Mouse (Mus musculus) stomach, postnatal 0 days (tissue): ENCODE results near the gene Slc41a1.
A peak's percentile ranks its signal among the peaks of the same experiment; 100 is the strongest.

Experiments
- CTCF ChIP-seq: IDR thresholded peaks from 2 replicates; pipeline ENCODE4 v1.5.1; 2016; ENCODE audit warnings: antibody characterized with exemption, low read depth, mild to moderate bottlenecking, moderate library complexity
- EP300 ChIP-seq: optimal IDR thresholded peaks from 2 replicates; pipeline ENCODE3; 2016; ENCODE audit warnings: antibody characterized with exemption

- peak; percentile 92 for TF ChIP-seq CTCF
- TF ChIP-seq EP300: no peak
Observed at GRCm38 (mm10) chr1:131867093-131867945, 40.0 kb downstream of the Slc41a1 start, which contains the start of gene Rab29.
